Mouse (Mus musculus) small intestine, adult 2 months (tissue): ENCODE measurements around the gene C5ar1.

Experiments used
- CTCF ChIP-seq: fragments of 200-500 bp; IDR thresholded peaks from 2 replicates; pipeline ENCODE4 v1.5.1; 2012; ENCODE audit warnings: low read depth, mild to moderate bottlenecking, control low read depth, inconsistent platforms, low read length, moderate library complexity, mixed read lengths; ENCODE audit not compliant: insufficient replicate concordance, insufficient read length; ENCODE audit errors: extremely low read depth
- POLR2A ChIP-seq: fragments of 200-500 bp; IDR thresholded peaks from 2 replicates; pipeline ENCODE4 v1.6.1; 2012; ENCODE audit warnings: low read depth, mild to moderate bottlenecking, control low read depth, inconsistent platforms, low read length, moderate library complexity

- TF ChIP-seq POLR2A = no peak
- no peak for TF ChIP-seq CTCF
Measured at GRCm38 (mm10) chr7:16204791-16205190, 54.5 kb downstream of the C5ar1 start.
